Comparison of ENCODE assay signal across 11 mouse cellular contexts in genomic region chr3:41124000-41124294, GRCm38 (mm10). TPM values are rescaled to one million over a fixed set of nuclear protein-coding genes. Genes with fewer than 3 reads are reported as not detected.
DNase-seq lines count a peak whose midpoint lies in the region; ATAC-seq and TF ChIP-seq lines count a peak whose summit lies in the region.
"Had no signal": no experiment of that assay in that cellular context is flagged by ENCODE, and none has a peak within 500 bp of the region (broad histone marks: within the 10 kb centered on the region; RNA-seq: fewer than 3 reads in every experiment).

No protein-coding gene starts in this region.

- H3K36me3 ChIP-seq in E14TG2a.4 (ENCODE audit: insufficient read depth, low read length) = no peaks in the 10 kb centered on the region
- no peaks in the 10 kb centered on the region for H3K36me3 ChIP-seq in embryonic facial prominence, embryonic 10.5 days (replicated peaks)
- H3K36me3 ChIP-seq in liver, embryonic 11.5 days (ENCODE audit: control insufficient read depth, insufficient read depth, low read length) = no peaks in the 10 kb centered on the region
- H3K36me3 ChIP-seq: liver, embryonic 13.5 days had no signal

- no peak overlapping the region for H3K4me2 ChIP-seq in liver, embryonic 11.5 days
- H3K4me2 ChIP-seq: liver, embryonic 13.5 days had no signal

- no peak for TF ChIP-seq CTCF in E14TG2a.4 (conservative IDR thresholded peaks at IDR 0.05; ENCODE audit: low read length)

- H3K27me3 ChIP-seq in E14TG2a.4 (ENCODE audit: insufficient read depth, low read length) = peaks cover 3% of the 10 kb centered on the region
- H3K27me3 ChIP-seq in embryonic facial prominence, embryonic 10.5 days (replicated peaks; ENCODE audit: low read depth, poor library complexity, severe bottlenecking) = peaks cover 12% of the 10 kb centered on the region
- H3K27me3 ChIP-seq in liver, embryonic 11.5 days (replicated peaks; ENCODE audit: control insufficient read depth, insufficient read depth, low read length) = peaks cover 4% of the 10 kb centered on the region; the same call in 1 of the 2 replicates

- H3K9ac ChIP-seq in liver, embryonic 11.5 days (ENCODE audit: low read depth, low read length) = no peak overlapping the region
- H3K9ac ChIP-seq: liver, embryonic 13.5 days had no signal

- no peak overlapping the region for H3K27ac ChIP-seq in embryonic facial prominence, embryonic 10.5 days (replicated peaks)
- H3K27ac ChIP-seq in liver, embryonic 11.5 days (ENCODE audit: low read depth, low read length) = no peak overlapping the region
- H3K27ac ChIP-seq: liver, embryonic 13.5 days had no signal

- H3K9me3 ChIP-seq in E14TG2a.4 (ENCODE audit: low read length) = no peaks in the 10 kb centered on the region
- no peaks in the 10 kb centered on the region for H3K9me3 ChIP-seq in embryonic facial prominence, embryonic 10.5 days
- no peaks in the 10 kb centered on the region for H3K9me3 ChIP-seq in liver, embryonic 11.5 days (ENCODE audit: control insufficient read depth, low read length)
- H3K9me3 ChIP-seq: liver, embryonic 13.5 days had no signal

- peak overlapping the region; percentile 50 for H3K4me3 ChIP-seq in E14TG2a.4 (replicated peaks; ENCODE audit: low read length)
- peak overlapping the region; percentile 33 for H3K4me3 ChIP-seq in embryonic facial prominence, embryonic 10.5 days
- no peak overlapping the region for H3K4me3 ChIP-seq in liver, embryonic 11.5 days (ENCODE audit: low read depth, low read length)
- H3K4me3 ChIP-seq: liver, embryonic 13.5 days had no signal

- 11% methylated on average over 12 of the region's 12 CpGs for WGBS in embryonic facial prominence, embryonic 10.5 days
- WGBS in liver, embryonic 11.5 days = 23% methylated on average over 12 of the region's 12 CpGs

- peak; percentile 16 for ATAC-seq in granulocyte monocyte progenitor cell, adult 5-6 weeks (replicated peaks; ENCODE audit: poor library complexity, severe bottlenecking)
- 0 out of 2 replicates have a peak, but pooled peaks have one; percentile 26 for ATAC-seq in megakaryocyte progenitor cell, adult 5-6 weeks (replicated peaks; ENCODE audit: poor library complexity)
- ATAC-seq in liver, embryonic 11.5 days (replicated peaks; ENCODE audit: low FRiP score) = no peak
- ATAC-seq in activated CD4-positive, CD25-positive, alpha-beta regulatory T cell, adult 4 months = no peak

- DNase-seq in embryonic facial prominence, embryonic 10.5 days (ENCODE audit: low spot score) = no peak
- no peak for DNase-seq in liver, embryonic 11.5 days (ENCODE audit: low spot score)
- no peak for DNase-seq in urinary bladder, postnatal 36 days (ENCODE audit: low spot score in 2 of 2)
- DNase-seq: kidney, adult 2 months; liver, embryonic 13.5 days; lung, postnatal 4 days; thymus, postnatal 14 days had no signal

- peaks cover 24% of the 10 kb centered on the region for H3K4me1 ChIP-seq in E14TG2a.4 (replicated peaks; ENCODE audit: low read depth, low read length)
- peaks cover 7% of the 10 kb centered on the region for H3K4me1 ChIP-seq in embryonic facial prominence, embryonic 10.5 days
- H3K4me1 ChIP-seq in liver, embryonic 11.5 days (replicated peaks; ENCODE audit: control insufficient read depth, insufficient read depth, low read length) = no peaks in the 10 kb centered on the region
- H3K4me1 ChIP-seq: liver, embryonic 13.5 days had no signal

RNA-seq across cellular contexts. Expression of gene Pgrmc2, which starts 41.1 kb away (rescaled TPM):
- 29.5 and 31.7 TPM in 2 replicates for polyA plus RNA-seq in embryonic facial prominence, embryonic 10.5 days (2016; fragmentation: Nextera tagmentation; extraction: Ambion mirVana)
- total RNA-seq in granulocyte monocyte progenitor cell, adult 5-6 weeks (2014; fragmentation: Nextera tagmentation) = 31.5 and 31.6 TPM in 2 replicates
- 18.0 and 21.3 TPM in 2 replicates for total RNA-seq in granulocyte monocyte progenitor cell, adult 5-6 weeks (2017)
- 22.8 and 30.2 TPM in 2 replicates for total RNA-seq in megakaryocyte progenitor cell, adult 5-6 weeks (2015)
- total RNA-seq in megakaryocyte progenitor cell, adult 5-6 weeks (2017) = 15.1 and 20.3 TPM in 2 replicates
- polyA plus RNA-seq in liver, embryonic 11.5 days (2014; fragmentation: Nextera tagmentation; extraction: Ambion mirVana) = 28.3 and 29.4 TPM in 2 replicates
- 1 to 10 TPM; 3.1 to 5.0 TPM for polyA plus RNA-seq in activated CD4-positive, CD25-positive, alpha-beta regulatory T cell, adult 4 months (2017; shearing (Covaris generic))

Comparison
In these comparisons a context has a peak if more than half of its experiments do, and no peak if none do; other contexts are left out.
1. ATAC-seq: peak in granulocyte monocyte progenitor cell, adult 5-6 weeks (single experiment) and megakaryocyte progenitor cell, adult 5-6 weeks (single experiment); none in liver, embryonic 11.5 days (single experiment) and activated CD4-positive, CD25-positive, alpha-beta regulatory T cell, adult 4 months (single experiment).